Mouse (Mus musculus): ENCODE measurements around the gene Creb3l2. TPM values are rescaled to one million over a fixed set of nuclear protein-coding genes. Genes with fewer than 3 reads are reported as not detected.

Gene Creb3l2
- total and polyA plus RNA-seq, 2 experiments from 2014 or later: 2.0 to 5.0 TPM

- H3K27ac ChIP-seq (ENCODE audit: low read depth, low read length): no peak overlapping the region
- 98% methylated on average over 10 of the region's 10 CpGs for WGBS
- ATAC-seq (no peak), DNase-seq (no peak)
- H3K4me3 ChIP-seq (ENCODE audit: low read depth, low read length): no peak overlapping the region
- no peaks in the 10 kb centered on the region for H3K27me3 ChIP-seq (ENCODE audit: insufficient read depth, low read length)
- H3K4me2 ChIP-seq (ENCODE audit: low read depth): no peak overlapping the region
- no peak overlapping the region for H3K9ac ChIP-seq
- H3K36me3 ChIP-seq (ENCODE audit: insufficient read depth): no peaks in the 10 kb centered on the region
- H3K9me3 ChIP-seq (ENCODE audit: low read length): no peaks in the 10 kb centered on the region
- no peaks in the 10 kb centered on the region for H3K4me1 ChIP-seq (ENCODE audit: insufficient read depth)
- TF ChIP-seq CTCF (IDR thresholded peaks at IDR 0.05; ENCODE audit: low read depth): no peak
Observed at GRCm38 (mm10) chr6:37414576-37414975, 27.4 kb downstream of the Creb3l2 start.

GRCm38 (mm10) chr6:37411696-37412095 is 30.2 kb downstream of the Creb3l2 start:
- H3K4me2 ChIP-seq (ENCODE audit: low read depth): no peak overlapping the region
- 90% methylated on average over 3 of the region's 3 CpGs for WGBS
- H3K4me1 ChIP-seq (ENCODE audit: insufficient read depth): no peaks in the 10 kb centered on the region
- DNase-seq (no peak), ATAC-seq (no peak)
- H3K36me3 ChIP-seq (ENCODE audit: insufficient read depth): no peaks in the 10 kb centered on the region
- H3K9ac ChIP-seq: no peak overlapping the region
- H3K9me3 ChIP-seq (ENCODE audit: low read length): no peaks in the 10 kb centered on the region
- no peak overlapping the region for H3K4me3 ChIP-seq (ENCODE audit: low read depth, low read length)
- H3K27me3 ChIP-seq (ENCODE audit: insufficient read depth, low read length): no peaks in the 10 kb centered on the region
- TF ChIP-seq CTCF (IDR thresholded peaks at IDR 0.05; ENCODE audit: low read depth): no peak
- H3K27ac ChIP-seq (ENCODE audit: low read depth, low read length): no peak overlapping the region

- no peaks in the 10 kb centered on the region for H3K9me3 ChIP-seq (ENCODE audit: low read length)
- no peak for DNase-seq
- no peak for ATAC-seq
- no peak overlapping the region for H3K4me2 ChIP-seq (ENCODE audit: low read depth)
- no peak overlapping the region for H3K9ac ChIP-seq
- WGBS: 82% methylated on average over 2 of the region's 2 CpGs
- no peaks in the 10 kb centered on the region for H3K36me3 ChIP-seq (ENCODE audit: insufficient read depth)
- no peak overlapping the region for H3K27ac ChIP-seq (ENCODE audit: low read depth, low read length)
- no peaks in the 10 kb centered on the region for H3K4me1 ChIP-seq (ENCODE audit: insufficient read depth)
- no peak for TF ChIP-seq CTCF (IDR thresholded peaks at IDR 0.05; ENCODE audit: low read depth)
- H3K27me3 ChIP-seq (ENCODE audit: insufficient read depth, low read length): no peaks in the 10 kb centered on the region
- no peak overlapping the region for H3K4me3 ChIP-seq (ENCODE audit: low read depth, low read length)
Observed at GRCm38 (mm10) chr6:37409829-37410228, 32.1 kb downstream of the Creb3l2 start.

GRCm38 (mm10) chr6:37407876-37408275 is 34.1 kb downstream of the Creb3l2 start:
- no peak for DNase-seq
- Histone ChIP-seq H3K27ac (ENCODE audit: low read depth, low read length) (no peak overlapping the region), H3K4me1 (ENCODE audit: insufficient read depth) (no peaks in the 10 kb centered on the region), H3K9ac (no peak overlapping the region), H3K4me2 (ENCODE audit: low read depth) (no peak overlapping the region), H3K36me3 (ENCODE audit: insufficient read depth) (no peaks in the 10 kb centered on the region), H3K9me3 (ENCODE audit: low read length) (no peaks in the 10 kb centered on the region), H3K27me3 (ENCODE audit: insufficient read depth, low read length) (no peaks in the 10 kb centered on the region), H3K4me3 (ENCODE audit: low read depth, low read length) (no peak overlapping the region)
- ATAC-seq: no peak
- TF ChIP-seq CTCF (IDR thresholded peaks at IDR 0.05; ENCODE audit: low read depth): no peak
- WGBS: 96% methylated on average over 3 of the region's 3 CpGs

- H3K27me3 ChIP-seq (ENCODE audit: insufficient read depth, low read length): no peaks in the 10 kb centered on the region
- DNase-seq (no peak), ATAC-seq (no peak)
- H3K9ac ChIP-seq: no peak overlapping the region
- 90% methylated on average over 6 of the region's 6 CpGs for WGBS
- H3K4me2 ChIP-seq (ENCODE audit: low read depth): no peak overlapping the region
- H3K4me1 ChIP-seq (ENCODE audit: insufficient read depth): no peaks in the 10 kb centered on the region
- H3K4me3 ChIP-seq (ENCODE audit: low read depth, low read length): no peak overlapping the region
- no peaks in the 10 kb centered on the region for H3K9me3 ChIP-seq (ENCODE audit: low read length)
- H3K36me3 ChIP-seq (ENCODE audit: insufficient read depth): no peaks in the 10 kb centered on the region
- TF ChIP-seq CTCF (IDR thresholded peaks at IDR 0.05; ENCODE audit: low read depth): no peak
- H3K27ac ChIP-seq (ENCODE audit: low read depth, low read length): no peak overlapping the region
Observed at GRCm38 (mm10) chr6:37406903-37407302, 35.0 kb downstream of the Creb3l2 start.

GRCm38 (mm10) chr6:37406018-37406417 is 35.9 kb downstream of the Creb3l2 start:
- Histone ChIP-seq H3K4me2 (ENCODE audit: low read depth) (no peak overlapping the region), H3K27ac (ENCODE audit: low read depth, low read length) (no peak overlapping the region), H3K9me3 (ENCODE audit: low read length) (no peaks in the 10 kb centered on the region), H3K9ac (no peak overlapping the region), H3K27me3 (ENCODE audit: insufficient read depth, low read length) (no peaks in the 10 kb centered on the region), H3K4me1 (ENCODE audit: insufficient read depth) (no peaks in the 10 kb centered on the region), H3K36me3 (ENCODE audit: insufficient read depth) (no peaks in the 10 kb centered on the region), H3K4me3 (ENCODE audit: low read depth, low read length) (no peak overlapping the region)
- ATAC-seq: no peak
- no peak for TF ChIP-seq CTCF (IDR thresholded peaks at IDR 0.05; ENCODE audit: low read depth)
- 77% methylated on average over 10 of the region's 10 CpGs for WGBS
- no peak for DNase-seq

GRCm38 (mm10) chr6:37404325-37404724 is 37.6 kb downstream of the Creb3l2 start:
- Histone ChIP-seq H3K4me1 (ENCODE audit: insufficient read depth) (no peaks in the 10 kb centered on the region), H3K27ac (ENCODE audit: low read depth, low read length) (no peak overlapping the region), H3K36me3 (ENCODE audit: insufficient read depth) (no peaks in the 10 kb centered on the region), H3K4me2 (ENCODE audit: low read depth) (no peak overlapping the region), H3K4me3 (ENCODE audit: low read depth, low read length) (no peak overlapping the region), H3K9me3 (ENCODE audit: low read length) (no peaks in the 10 kb centered on the region), H3K9ac (no peak overlapping the region), H3K27me3 (ENCODE audit: insufficient read depth, low read length) (no peaks in the 10 kb centered on the region)
- no peak for ATAC-seq
- DNase-seq: no peak
- 69% methylated on average over 3 of the region's 3 CpGs for WGBS
- TF ChIP-seq CTCF (IDR thresholded peaks at IDR 0.05; ENCODE audit: low read depth): no peak

GRCm38 (mm10) chr6:37401928-37402327 is 40.0 kb downstream of the Creb3l2 start:
- WGBS: 58% methylated on average over 7 of the region's 7 CpGs
- Histone ChIP-seq H3K4me2 (ENCODE audit: low read depth) (no peak overlapping the region), H3K4me1 (ENCODE audit: insufficient read depth) (no peaks in the 10 kb centered on the region), H3K27me3 (ENCODE audit: insufficient read depth, low read length) (no peaks in the 10 kb centered on the region), H3K9me3 (ENCODE audit: low read length) (no peaks in the 10 kb centered on the region), H3K36me3 (ENCODE audit: insufficient read depth) (no peaks in the 10 kb centered on the region), H3K4me3 (ENCODE audit: low read depth, low read length) (no peak overlapping the region), H3K9ac (no peak overlapping the region), H3K27ac (ENCODE audit: low read depth, low read length) (no peak overlapping the region)
- no peak for TF ChIP-seq CTCF (IDR thresholded peaks at IDR 0.05; ENCODE audit: low read depth)
- ATAC-seq: no peak
- no peak for DNase-seq
